Mouse (Mus musculus): ENCODE measurements at regions not wholly inside any gene's neighbourhood (a gene's known extent, or its start where the extent isn't known, plus 50 kb on each side); places are given as distances from the start of the nearest gene placed in this dataset.

- no peaks in the 10 kb centered on the region for H3K27me3 ChIP-seq (ENCODE audit: control insufficient read depth in 1 of 2, insufficient read depth in 2 of 2, low read length in 2 of 2)
- no peak overlapping the region for H3K4me3 ChIP-seq (ENCODE audit: control insufficient read depth in 1 of 2, insufficient read depth in 1 of 2, low read depth in 2 of 2, low read length in 2 of 2)
Measured at GRCm38 (mm10) chr7:136780708-136781107, 113.7 kb upstream of the Mgmt start.

GRCm38 (mm10) chr7:136791162-136791561, 103.3 kb upstream of the Mgmt start:
- DNase-seq (ENCODE audit: low read depth, low spot score): no peak

More at GRCm38 (mm10) chr7:136780708-136781107, 113.7 kb upstream of the Mgmt start:
- Histone ChIP-seq H3K36me3 (ENCODE audit: control insufficient read depth in 1 of 2, insufficient read depth in 2 of 2, low read length in 2 of 2) (no peaks in the 10 kb centered on the region), H3K4me1 (ENCODE audit: control insufficient read depth in 1 of 2, insufficient read depth in 2 of 2, low read length in 2 of 2) (no peaks in the 10 kb centered on the region), H3K27ac (ENCODE audit: control insufficient read depth, low read depth, low read length) (no peak overlapping the region), H3K9me3 (replicated peaks; ENCODE audit: insufficient read depth, low read length) (no peaks in the 10 kb centered on the region), H3K79me2 (ENCODE audit: control insufficient read depth, insufficient read depth, low read length, poor library complexity) (no peaks in the 10 kb centered on the region), H3K9ac (ENCODE audit: control insufficient read depth, low read depth, low read length, poor library complexity, severe bottlenecking) (no peak overlapping the region)
- TF ChIP-seq SIN3A (IDR thresholded peaks at IDR 0.05; ENCODE audit: low read length) (no peak), BHLHE40 (IDR thresholded peaks at IDR 0.05; ENCODE audit: borderline replicate concordance, low read depth, low read length) (no peak), GABPA (IDR thresholded peaks at IDR 0.05; ENCODE audit: low read depth, low read length) (no peak), CTCF (IDR thresholded peaks at IDR 0.05 in 2 of 3, conservative IDR thresholded peaks at IDR 0.05 in 1 of 3; ENCODE audit: control insufficient read depth in 1 of 3, insufficient read depth in 1 of 3, low read depth in 2 of 3, low read length in 3 of 3, poor library complexity in 1 of 3, severe bottlenecking in 1 of 3) (no peak), USF1 (IDR thresholded peaks at IDR 0.05; ENCODE audit: low read depth, low read length) (no peak), ETS1 (IDR thresholded peaks at IDR 0.05; ENCODE audit: low read depth, low read length) (no peak), POLR2AphosphoS2 (IDR thresholded peaks at IDR 0.05; ENCODE audit: low read length) (no peak), POLR2A (IDR thresholded peaks at IDR 0.05; ENCODE audit: control insufficient read depth in 1 of 2, insufficient read depth in 1 of 2, low read depth in 1 of 2, low read length in 2 of 2, poor library complexity in 1 of 2) (no peak), NRF1 (IDR thresholded peaks at IDR 0.05; ENCODE audit: insufficient read depth, low read depth, low read length, poor library complexity, severe bottlenecking) (no peak), KAT2A (conservative IDR thresholded peaks at IDR 0.05; ENCODE audit: low read depth, low read length) (no peak), ZKSCAN1 (IDR thresholded peaks at IDR 0.05; ENCODE audit: low read depth, low read length) (no peak), E2F4 (IDR thresholded peaks at IDR 0.05; ENCODE audit: borderline replicate concordance, low read depth, low read length) (no peak), ZC3H11A (IDR thresholded peaks at IDR 0.05; ENCODE audit: low read depth, low read length) (no peak), GATA1 (IDR thresholded peaks at IDR 0.05; ENCODE audit: low read depth, low read length) (no peak)
- no peak for DNase-seq (ENCODE audit: low read depth, low spot score)

More at GRCm38 (mm10) chr7:136791162-136791561, 103.3 kb upstream of the Mgmt start:
- H3K9ac ChIP-seq (ENCODE audit: control insufficient read depth, low read depth, low read length, poor library complexity, severe bottlenecking): no peak overlapping the region
- no peaks in the 10 kb centered on the region for H3K36me3 ChIP-seq (ENCODE audit: control insufficient read depth in 1 of 2, insufficient read depth in 2 of 2, low read length in 2 of 2)
- H3K27ac ChIP-seq (ENCODE audit: control insufficient read depth, low read depth, low read length): no peak overlapping the region
- H3K79me2 ChIP-seq (ENCODE audit: control insufficient read depth, insufficient read depth, low read length, poor library complexity): no peaks in the 10 kb centered on the region
- no peak for TF ChIP-seq MXI1 (IDR thresholded peaks at IDR 0.05; ENCODE audit: low read depth, low read length)
- no peak for TF ChIP-seq POLR2A (IDR thresholded peaks at IDR 0.05; ENCODE audit: control insufficient read depth in 1 of 2, insufficient read depth in 1 of 2, low read depth in 1 of 2, low read length in 2 of 2, poor library complexity in 1 of 2)
- no peak for TF ChIP-seq SIN3A (IDR thresholded peaks at IDR 0.05; ENCODE audit: low read length)
- TF ChIP-seq TCF12 (IDR thresholded peaks at IDR 0.05; ENCODE audit: low read depth, low read length): no peak
- no peak for TF ChIP-seq MAFK (IDR thresholded peaks at IDR 0.05; ENCODE audit: borderline replicate concordance, low read depth, low read length)
- no peak for TF ChIP-seq ZC3H11A (IDR thresholded peaks at IDR 0.05; ENCODE audit: low read depth, low read length)
- no peak for TF ChIP-seq ZNF384 (IDR thresholded peaks at IDR 0.05; ENCODE audit: low read depth, low read length)
- no peak for TF ChIP-seq USF1 (IDR thresholded peaks at IDR 0.05; ENCODE audit: low read depth, low read length)
- TF ChIP-seq ZMIZ1 (IDR thresholded peaks at IDR 0.05; ENCODE audit: low read depth, low read length): no peak
- no peak for TF ChIP-seq ZKSCAN1 (IDR thresholded peaks at IDR 0.05; ENCODE audit: low read depth, low read length)
- no peak for TF ChIP-seq MAX (IDR thresholded peaks at IDR 0.05; ENCODE audit: low read length)
- no peaks in the 10 kb centered on the region for H3K27me3 ChIP-seq (ENCODE audit: control insufficient read depth in 1 of 2, insufficient read depth in 2 of 2, low read length in 2 of 2)
- H3K9me3 ChIP-seq (replicated peaks; ENCODE audit: insufficient read depth, low read length): no peaks in the 10 kb centered on the region
- no peaks in the 10 kb centered on the region for H3K4me1 ChIP-seq (ENCODE audit: control insufficient read depth in 1 of 2, insufficient read depth in 2 of 2, low read length in 2 of 2)
- no peak overlapping the region for H3K4me3 ChIP-seq (ENCODE audit: control insufficient read depth in 1 of 2, insufficient read depth in 1 of 2, low read depth in 2 of 2, low read length in 2 of 2)

Measured in MEL (cell line).